Mouse (Mus musculus) mouse trophoblast stem cell (cell line): ENCODE measurements around the gene Csf3.
"Not testable (repeated sequence)": the region's sequence is repeated elsewhere in the genome, so short reads cannot be mapped to it uniquely, and the experiment has no call there.

Experiments used
- in situ Hi-C, 2 experiments: fragments of 300-500 bp; cut with MseI, MboI; formaldehyde crosslinking; loops; 2 replicates in 1 of 2; 3 replicates in 1 of 2; pipeline ENCODE4 v1.15.1; 2025

The Csf3 gene

DNA sequence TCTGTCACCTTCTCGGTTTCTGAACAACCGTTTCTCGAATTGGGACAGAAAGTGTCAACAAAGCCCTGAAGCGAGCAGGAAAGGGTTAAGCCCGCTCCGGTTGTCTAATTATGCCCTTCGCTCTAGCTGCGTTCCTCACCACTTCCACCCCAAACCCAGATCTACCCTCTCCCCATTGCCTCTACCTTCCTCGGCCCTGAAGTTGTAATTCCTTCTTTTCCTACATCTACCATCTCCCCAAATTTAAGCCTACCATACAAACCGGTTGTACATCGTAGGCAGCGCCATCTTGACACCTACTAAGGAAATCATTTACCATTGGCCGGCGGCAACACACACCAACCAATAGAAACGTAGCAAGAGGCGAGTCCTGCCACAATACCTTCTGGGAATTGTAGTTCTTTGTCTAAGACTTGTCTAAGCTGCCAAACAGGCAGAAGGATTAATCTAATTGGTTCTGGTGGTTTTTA, 28.1 kb downstream of the Csf3 start, which contains the start of gene Med24:
Gene Med24, minus strand, starts transcription at position 317 of the 470 bp plus-strand sequence.
- in situ Hi-C loops = no loop called here

DNA sequence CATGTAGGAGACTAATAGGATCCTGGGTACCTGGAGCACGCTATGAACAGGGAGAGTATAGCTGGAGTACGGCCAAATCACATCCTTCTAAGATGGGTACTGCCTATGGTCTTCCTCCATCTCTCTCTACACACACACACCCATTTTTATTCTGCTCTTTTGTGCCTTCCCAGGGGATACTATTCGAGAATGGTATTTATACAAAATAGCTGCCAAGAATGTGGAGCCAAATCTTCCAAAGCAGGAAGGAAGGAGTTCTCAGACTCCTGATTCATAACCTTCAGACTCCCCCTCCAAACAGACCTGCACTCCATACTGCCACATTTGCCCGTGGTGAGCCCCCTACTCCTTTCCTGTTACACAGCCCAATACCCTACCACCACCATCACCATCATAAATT, 29.7 kb downstream of the Csf3 start:
- in situ Hi-C loops = no loop called here

DNA sequence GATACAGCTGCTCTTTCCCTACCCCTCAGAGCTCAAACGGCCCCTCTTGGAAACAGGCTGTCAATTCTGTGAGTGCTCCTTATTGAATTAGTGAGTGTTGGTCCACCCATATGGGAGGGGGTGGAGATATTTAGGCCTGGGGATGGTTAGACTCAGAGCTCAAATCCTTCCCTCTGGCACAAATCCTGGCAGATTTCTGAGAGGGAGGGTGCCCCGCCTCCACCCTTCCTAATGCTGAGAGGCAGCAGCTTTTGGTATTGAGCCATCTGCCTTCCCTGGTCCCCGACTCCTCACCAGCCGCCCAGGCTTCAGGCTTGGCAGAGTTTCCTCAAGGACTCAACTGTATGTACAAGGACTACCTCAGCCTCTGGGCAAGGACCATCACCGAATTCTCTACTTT, 30.1 kb downstream of the Csf3 start:
- in situ Hi-C loops = no loop called here

DNA sequence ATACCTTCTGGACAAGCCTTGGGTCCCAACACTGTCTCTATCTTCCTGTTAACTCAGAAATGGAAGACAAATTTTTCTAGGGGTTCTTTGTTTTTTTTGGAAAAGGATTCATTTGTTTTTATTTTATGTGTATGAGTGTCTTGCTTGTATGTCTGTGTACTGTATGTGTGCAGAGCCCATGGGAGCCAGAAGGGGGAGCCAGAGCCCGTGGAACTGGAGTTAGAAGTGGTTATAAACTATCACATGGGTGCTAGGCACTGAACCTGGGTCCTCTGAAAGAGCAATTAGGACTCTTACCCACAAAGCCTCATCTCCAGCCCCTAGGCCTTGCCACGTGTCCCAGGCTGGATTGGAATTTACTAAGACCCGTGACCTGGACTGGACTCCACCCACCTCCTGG, 33.0 kb downstream of the Csf3 start:
- in situ Hi-C loops = no loop called here

DNA sequence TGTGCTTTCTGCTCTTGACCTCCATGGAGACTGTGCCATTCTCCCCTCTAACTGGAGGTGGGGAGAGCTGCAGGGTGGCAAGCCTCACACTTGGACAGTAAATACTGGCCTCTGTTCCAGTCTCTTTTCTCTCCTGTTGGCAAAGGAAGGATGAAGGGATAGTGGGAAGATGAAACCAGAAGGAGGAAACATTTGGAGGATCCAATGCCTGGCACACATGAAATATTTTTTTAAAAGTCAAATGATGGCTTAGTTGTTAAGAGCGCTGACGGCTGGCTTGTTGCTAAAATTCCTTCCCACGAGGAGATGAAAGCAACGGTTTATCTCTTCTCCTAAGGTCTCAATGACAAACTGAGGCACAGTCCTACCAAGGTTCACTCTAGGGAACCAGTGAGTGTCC, 34.0 kb downstream of the Csf3 start:
- in situ Hi-C loops = no loop called here

DNA sequence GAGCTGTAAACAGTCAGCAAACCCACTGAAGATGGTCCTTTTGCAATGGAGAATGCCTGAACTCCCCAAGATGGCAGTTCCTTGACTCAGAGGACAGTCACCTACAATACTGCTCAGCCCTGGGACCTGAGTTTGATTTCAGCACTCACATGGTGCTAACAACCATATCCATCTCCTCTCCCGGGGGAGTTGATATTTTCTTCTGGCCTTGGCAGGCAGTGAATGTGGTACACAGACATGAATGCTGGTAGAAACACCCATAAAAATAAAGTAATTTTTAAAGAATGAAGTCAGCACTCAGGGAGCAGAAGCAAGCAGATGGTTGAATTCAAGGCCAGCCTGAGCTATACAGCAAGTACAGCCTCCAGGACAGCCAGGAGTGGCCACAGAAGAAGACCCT, 35.1 kb downstream of the Csf3 start:
- in situ Hi-C loops = no loop called here

DNA sequence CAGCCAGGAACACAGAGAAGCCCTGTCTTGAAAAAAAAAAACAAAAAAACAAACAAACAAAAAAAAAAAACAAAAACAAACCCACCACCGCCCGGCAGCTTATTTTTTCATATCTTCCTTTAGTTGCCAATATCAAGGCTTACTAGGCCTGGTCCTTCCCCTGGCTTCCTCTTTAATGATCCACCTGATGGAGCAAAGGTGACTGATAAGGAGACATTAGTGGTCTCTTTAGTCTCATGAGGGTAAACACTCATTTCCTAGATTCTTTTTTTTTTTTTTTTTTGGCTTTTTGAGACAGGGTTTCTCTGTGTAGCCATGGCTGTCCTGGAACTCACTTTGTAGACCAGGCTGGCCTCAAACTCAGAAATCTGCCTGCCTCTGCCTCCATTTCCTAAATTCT, 36.2 kb downstream of the Csf3 start:
- in situ Hi-C loops = not testable (repeated sequence)

DNA sequence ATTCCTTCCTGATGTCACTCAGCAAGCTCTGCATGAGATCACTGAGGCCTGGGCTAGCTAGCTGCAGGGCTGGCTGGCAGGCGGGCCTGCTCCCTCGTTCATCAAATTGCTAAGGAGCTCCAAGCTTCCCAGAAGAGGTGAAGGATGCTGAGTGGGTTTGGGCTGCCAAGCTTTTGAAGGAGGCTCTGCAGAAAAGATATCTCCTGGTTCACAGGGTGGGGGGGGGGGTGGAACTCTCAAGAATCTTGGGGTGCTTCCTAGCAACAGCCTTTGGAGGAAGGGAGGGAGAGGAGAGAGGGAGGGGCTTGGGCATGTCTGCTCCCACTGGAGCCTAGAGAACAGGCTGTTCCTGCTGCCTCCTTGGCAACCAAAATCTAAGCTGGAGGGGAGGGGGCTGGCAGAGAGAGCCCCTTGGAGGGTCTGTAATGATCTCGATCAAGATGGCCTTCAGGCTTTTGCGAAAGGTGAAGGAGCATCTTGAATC, 37.4 kb downstream of the Csf3 start:
- in situ Hi-C loops = no loop called here

DNA sequence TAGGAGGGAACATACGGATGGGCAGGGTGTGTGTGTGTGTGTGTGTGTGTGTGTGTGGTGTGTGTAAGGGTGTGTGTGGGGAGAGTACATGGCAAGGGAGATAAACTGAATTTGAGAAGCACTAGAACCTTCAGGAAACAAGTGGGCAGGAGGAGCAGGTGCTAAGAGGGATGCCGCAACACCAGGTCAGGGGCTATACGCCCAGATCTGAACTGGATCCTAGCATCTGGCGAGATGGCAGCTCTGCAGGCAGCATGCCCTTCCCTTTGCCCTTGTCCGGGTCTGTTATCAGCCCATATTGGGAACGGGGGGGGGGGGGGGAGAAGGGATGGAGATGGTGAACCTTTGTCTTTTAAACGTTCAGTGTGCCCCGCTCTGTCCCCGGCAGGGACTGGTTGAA, 37.9 kb downstream of the Csf3 start:
- in situ Hi-C loops = no loop called here

DNA sequence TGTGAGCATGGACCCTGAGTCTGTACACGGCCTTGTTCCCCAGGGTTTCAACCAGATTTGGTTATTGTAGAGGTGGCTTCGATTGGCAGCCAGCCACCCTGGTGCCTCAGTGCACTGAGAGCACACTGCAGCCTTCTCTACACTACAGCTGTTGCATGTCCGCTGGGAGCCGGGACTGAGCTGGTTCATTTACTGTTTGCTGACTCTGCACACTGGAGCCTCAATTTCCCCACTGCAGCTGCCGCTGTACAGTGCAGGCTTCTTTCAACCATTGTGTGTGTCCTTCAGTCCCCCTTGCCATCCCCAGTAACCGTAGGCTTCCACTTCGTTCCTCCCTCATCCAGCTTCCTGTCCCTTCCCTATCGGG, 38.9 kb downstream of the Csf3 start:
- in situ Hi-C loops = no loop called here

DNA sequence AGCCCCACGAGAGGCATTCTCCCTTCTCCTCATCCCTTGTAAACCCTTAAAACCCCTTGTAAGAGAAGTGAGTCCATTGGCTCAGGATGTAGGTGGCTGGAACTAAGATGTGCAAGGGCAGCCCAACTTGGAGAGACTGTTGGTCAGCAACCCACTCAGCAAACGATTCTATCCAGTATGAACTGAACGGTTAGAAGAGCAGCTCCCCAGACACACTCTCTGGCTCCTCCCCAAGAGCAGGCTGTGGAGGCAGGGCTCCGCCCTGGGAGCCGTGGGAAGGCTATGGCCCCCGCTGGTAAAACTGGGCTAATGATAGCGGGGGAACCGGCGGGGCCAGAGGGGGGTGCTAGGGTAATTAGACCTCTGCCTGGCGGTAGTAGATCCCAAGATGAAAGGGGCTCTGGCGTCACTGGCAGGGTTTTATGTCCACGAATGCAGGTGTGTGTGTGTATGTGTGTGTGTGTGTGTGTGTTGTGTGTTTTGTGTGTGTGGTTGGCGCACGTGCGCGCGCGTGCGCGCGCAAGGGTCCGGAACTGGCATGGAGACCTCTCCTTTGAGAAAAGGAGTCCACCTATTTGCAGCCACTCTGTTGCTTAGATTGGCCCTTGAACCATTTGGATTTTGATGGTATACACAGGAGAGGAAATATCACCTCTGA, 39.5 kb downstream of the Csf3 start, which contains the start of gene Thra:
Gene Thra, plus strand, starts transcription at position 246 of the 658 bp plus-strand sequence.
- in situ Hi-C loops = no loop called here

DNA sequence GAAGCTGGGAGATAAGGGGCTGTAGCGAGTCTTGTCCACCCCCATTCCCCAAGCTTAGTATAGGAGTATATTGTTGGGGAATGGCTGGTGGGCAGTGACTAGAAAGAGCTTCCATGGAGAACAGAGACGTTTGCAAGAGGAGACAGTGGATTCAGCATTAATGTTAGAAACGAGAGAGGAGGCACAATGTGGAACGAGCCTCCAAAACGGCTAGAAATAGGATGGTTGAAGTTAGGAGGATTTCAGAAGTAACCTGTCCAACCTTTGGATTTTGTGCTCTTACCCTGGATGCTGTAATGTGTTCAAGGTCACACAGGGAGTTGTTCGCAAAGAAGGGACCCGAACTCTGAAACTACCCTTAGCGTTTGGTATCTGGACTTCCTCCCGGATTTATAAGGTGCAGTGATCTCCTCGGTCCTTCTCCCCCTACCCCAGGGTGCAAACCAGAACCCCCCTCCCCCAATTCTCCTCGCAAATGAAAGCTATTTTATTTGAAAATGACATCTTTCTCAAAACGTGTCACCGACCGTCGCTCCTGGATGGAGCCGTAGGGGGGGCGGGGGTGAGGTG, 40.1 kb downstream of the Csf3 start:
- in situ Hi-C loops = no loop called here

DNA sequence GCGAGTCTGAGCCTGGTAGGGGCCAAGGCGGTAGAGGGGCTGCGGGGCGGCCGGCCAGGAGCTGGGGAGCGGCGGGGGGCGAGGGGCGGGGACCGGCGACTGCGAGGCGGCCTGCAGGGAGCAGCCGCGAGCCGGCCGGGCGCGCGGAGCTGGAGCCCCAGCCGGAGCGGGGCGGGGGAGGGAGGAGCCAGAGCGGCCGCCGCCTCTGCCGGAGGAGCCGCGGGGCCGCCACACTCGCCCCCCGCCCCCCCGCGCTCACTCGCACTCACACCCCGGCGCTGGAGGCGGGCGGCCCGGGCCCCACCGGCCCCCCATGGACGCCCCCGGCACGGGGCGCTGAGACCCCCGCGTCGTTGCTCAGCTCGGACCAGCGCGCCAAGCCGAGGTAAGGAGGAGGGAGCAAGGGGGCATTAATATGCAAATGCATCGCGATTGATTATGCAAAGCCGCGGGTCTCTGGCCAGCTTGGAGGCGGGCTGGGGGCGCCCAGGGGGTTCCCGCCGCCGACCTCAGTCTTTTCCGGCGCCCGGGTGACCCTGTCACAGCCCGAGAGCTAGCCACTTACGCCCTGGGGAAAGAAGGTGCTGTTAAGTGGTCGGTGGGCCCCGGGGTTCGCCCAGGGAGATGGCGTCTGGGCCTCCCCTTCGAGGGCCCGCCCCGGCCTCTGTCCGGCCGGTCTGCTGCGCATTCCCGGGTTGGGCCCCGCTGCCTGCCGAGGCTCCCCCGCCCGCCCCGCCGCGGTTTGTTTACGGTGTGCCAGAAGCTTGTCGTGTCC, 40.7 kb downstream of the Csf3 start:
- in situ Hi-C loops = no loop called here

DNA sequence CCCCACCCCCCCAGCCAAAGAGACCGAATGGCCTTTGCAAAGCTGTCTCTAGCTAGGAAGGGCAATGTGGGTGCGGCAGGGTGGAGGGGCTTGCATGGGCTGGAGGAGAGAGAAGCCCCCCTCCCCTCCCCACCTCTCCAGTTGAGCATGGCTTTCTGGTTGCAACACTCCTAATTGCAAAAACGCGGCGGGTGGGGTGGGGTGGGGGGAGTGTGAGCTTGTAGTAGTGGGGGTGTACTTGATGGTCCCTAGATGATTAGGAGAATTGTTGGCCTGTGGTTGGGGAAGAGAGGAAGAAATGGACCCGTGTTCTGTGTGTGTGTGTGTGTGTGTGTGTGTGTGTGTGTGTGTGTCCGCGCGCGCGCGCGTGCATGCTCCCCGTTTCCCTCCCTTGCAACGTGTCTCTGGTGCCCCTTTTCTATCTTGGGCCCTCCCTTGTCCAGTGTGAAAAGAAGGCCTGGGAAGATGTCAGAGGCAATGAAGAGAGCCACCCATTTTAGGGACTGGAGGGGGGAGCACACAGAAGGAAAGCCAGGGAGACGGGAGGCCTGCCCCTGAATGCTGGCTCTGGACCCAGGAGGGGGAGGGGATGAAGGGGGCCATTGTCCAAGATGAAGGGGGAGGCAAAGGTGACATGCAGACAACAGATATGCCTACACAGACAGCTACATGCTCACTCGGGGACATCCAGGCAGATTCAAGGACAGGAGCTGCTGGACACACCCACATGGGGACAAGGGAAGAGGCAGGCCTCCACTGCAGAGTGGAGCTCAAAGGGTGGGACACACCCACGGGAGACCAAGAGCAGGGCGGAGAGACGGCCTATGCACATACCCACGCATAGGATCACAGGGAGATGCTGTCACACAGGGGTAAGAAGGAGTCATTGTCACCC, 41.6 kb downstream of the Csf3 start:
- in situ Hi-C loops = no loop called here

DNA sequence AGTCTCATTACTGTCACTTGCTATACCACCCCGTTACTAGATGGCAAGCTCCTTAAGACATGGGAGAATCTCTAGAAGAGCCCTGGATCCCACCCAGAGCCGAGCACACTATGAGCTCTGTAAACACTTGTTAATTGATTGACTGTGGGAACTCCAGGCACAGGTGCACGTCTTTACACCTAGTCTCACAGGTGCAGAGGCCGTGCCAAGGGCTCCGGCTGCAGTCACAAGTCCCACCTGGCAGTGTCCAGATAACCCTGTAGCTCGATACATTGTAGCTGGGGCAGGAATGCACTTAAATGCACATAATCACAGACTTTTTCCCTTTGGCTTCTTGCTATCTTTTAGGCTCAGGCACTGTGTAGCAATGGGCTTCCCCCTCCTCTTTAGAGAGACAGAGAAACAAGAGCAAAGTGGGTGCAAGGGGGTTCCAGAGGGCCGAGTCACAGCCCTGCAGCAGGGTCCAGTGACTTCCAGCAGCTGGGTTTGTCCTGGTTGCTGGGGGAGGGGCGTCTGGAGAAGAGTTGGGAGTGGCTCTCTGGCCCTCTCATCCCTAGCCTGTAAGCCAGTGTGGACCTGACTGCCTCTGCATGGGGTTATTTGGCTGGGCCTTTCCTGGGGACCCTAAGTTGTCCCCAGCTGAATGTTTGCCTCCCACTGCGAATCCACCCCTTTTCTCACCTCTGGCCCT, 42.7 kb downstream of the Csf3 start:
- in situ Hi-C loops = no loop called here

DNA sequence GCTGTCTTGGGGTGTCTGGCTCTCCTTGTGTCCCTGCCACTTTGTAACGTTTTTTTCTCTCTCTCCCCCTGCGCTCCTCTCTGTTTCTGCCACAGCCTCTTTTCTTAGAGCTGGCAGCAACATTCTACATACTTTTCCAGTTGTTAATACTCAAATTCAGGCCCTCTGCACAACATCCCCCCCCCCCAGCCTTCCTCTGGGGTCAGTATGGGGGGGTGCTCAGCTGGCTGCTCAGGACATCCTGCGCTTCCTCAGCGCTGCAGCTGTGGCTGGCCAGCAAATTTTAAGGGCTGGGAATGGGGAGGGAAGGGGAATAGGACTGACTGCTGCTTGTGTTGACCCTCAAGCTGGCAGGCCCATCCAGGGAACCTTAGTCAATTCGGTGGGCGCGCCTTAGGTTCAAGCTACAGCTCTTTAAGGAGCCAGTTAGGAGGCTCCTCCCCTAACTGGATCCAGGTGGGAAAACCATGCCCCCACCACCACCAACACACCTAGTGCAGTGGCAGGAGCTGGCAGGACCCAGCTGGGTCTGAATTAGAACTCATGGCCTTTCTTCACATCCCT, 43.5 kb downstream of the Csf3 start:
- in situ Hi-C loops = no loop called here

DNA sequence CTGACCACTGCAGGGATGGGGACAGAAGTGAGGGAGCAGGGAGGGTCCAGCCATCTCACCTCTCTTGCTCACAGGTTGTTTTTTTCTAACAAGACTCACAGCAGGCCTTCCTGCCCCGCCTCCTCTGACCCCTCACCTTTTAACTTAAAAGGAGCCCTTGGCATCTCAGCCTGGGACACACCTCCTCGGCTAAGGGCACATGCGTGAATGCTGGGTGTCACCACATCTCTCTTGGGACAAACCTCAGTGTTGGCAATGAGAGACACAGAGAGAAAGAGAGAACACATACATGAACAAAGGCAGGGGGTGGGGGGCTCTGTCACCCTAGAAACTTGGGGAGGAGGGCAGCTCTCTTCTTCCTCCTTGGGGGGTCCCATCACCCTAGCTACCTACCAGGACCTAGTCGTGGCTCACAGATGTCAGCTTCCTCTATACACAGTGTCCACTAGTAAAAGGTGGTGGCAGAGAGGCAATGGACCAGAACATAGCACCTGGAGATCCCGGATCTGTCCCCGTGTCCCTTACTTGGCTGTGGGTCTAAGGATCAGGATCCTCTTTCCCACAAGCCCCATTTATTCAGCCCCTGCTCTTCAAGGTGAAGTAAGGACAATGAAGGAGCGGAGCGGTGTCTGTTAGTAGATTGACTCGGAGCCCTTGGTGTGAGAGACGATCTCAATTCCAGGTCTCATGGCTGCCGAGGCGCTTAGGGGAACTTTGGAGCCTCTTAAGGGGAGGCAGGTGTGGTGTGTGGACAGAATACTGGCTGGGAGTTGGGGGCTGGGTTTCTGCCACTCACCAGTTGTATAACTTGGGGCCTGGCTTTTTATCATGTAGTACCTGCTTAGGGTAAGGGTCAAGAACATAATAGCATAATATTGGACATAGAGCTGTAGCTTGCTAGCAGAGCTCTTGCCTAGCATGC, 45.1 kb downstream of the Csf3 start:
- in situ Hi-C loops = no loop called here

DNA sequence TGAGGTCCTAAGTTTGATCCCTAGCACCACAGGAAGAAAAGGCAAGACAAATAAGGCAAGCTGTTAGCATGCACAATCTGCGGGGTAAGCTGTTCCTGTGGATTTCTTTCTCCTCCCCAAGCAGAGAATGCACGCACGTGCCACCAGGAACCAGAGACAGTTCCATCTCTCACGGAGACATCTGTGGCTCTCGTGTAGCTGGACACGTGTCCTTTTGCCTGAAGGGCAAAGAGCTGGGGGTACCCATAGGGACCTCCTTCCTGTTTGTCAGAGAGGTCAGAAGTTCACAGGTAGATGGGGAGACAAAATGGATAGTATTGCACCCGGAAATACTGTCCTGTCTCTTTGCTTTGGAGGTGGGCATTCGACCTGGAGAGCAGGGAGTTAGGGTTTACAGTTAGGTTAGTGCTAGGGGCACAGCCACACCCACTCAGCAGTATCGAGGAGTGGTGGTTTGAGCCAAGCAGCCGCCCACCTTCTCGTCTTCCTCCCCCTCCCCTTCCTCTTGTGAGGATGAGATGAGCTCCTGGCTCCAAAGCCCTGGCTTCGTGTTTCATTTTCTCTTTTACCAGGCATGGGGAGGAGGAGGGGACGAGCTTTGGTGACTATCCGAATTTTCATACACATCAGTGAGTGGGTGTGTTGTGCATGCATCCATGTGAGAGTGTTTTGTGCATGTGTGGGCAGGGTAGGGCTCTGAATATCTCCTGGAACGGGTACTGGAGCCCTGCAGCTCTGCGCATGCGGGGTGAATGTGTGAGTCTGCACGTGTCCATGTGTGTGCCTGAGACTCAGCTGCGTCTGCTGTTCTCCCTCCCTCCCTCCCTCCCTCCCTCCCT, 46.0 kb downstream of the Csf3 start:
- in situ Hi-C loops = no loop called here
